Mouse (Mus musculus): ENCODE measurements at regions not wholly inside any gene's neighbourhood (a gene's known extent, or its start where the extent isn't known, plus 50 kb on each side); places are given as distances from the start of the nearest gene placed in this dataset.
"Not testable (repeated sequence)": the region's sequence is repeated elsewhere in the genome, so short reads cannot be mapped to it uniquely, and the experiment has no call there.

DNA sequence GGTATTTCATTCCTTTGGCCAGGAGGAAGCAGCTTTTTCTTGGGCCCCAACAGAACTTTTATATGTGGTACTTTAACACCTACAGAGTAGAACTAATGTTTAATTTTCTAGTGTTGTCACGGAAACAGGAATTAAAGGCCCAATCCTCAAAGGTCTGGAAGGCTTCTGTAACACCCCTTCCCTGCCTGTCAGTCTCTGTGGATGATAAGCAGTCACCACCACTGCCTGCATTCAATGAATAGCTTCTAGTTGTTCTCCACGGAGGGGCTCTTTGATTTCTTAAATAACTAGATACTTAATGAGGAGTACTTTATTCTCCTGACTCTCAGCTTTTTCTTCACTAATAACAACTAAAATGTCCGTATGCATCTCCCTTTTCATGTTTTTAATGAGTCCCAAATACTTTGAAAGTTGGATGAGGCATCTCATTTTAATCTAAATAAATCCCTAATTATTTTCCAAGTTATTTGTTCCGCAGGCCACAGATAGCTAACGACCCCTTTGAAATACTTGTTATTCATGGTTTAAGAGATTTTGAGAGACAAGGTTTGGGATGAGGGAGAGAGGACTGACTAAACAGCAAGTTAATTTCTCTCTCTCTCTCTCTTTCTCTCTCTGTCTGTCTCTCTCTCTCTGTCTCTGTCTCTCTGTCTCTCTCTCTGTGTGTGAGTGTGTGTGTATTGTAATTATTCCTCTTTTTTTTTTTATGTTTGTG lies 686.0 kb upstream of the Ghitm start:
- DNase-seq (ENCODE audit: extremely low spot score) = no peak

DNA sequence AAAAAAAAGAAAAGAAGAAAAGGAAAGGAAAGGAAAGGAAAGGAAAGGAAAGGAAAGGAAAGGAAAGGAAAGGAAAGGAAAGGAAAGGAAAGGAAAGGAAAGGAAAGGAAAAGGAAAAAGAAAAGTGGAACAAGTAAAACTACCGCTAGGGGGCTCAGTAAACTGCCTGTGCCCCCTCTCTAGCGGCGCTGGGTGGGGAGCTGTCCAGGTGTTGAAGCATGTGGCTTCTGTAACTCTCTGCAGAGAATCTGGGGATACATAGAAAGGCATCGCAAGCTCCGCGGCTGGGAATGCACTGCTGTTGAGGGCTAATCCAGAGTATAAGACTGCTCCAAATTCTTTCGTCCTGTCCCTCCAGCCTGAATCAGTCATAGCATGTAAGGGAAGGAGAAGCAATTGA lies 684.9 kb upstream of the Ghitm start:
- DNase-seq (ENCODE audit: extremely low spot score) = peak; percentile 21

DNA sequence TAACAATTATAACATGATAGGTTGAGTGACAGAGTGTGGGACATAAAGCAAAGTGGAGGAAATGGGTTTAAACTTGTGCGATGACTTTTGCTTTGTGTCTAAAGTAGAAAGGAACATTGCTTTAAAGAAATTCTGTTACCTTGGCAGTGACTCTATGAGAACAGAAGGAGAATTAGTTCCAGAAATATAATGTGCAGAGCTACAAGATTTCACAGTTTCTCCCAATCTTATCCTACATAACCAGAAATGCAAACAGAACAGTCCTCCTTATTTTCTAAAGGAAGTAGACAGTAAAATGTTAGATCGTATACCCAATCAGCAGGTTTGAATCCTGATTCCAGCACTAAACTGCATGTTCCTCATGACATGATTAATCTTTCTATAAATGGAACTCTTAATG lies 660.6 kb upstream of the Ghitm start:
- DNase-seq (ENCODE audit: extremely low spot score) = no peak

DNA sequence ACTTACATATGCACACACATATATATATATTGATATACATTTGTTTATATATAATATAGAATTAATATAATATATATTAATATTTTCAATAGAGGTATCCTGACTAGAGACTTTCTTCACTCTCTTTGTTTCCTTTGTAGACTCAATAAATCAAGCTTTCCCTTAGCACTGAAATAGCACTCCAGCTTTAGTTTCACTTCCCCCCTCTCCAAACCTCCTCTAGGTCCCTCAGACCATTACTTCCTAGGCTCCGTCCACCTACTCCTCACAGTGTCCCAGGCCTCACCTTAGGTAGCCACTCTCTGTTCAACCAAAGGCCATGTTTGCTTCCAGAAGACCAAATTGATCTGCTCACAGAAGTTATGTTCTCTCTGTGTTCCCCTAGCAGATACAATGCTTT lies 630.7 kb upstream of the Ghitm start:
- no peak for DNase-seq (ENCODE audit: extremely low spot score)

DNA sequence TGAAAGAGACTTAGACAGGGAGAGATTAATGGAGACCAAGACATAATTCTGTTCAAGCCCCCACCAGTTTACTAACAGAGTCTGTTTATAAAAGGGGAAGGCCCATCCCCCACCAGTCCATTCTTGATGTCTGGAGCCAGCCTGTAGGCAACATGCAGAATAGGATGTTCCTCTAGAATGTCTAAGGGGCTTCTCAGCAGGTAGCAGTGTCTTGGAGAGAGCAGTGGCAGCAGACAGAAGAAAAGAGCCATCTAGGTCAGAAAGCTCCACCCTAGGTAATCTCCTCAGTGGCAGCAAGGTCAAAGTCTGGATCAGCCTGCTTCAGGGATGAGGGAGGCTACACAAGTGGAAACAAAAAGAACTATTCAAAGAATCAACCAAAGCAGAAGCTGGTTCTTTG lies 614.6 kb upstream of the Ghitm start:
- DNase-seq (ENCODE audit: extremely low spot score) = not testable (repeated sequence)

GRCm38 (mm10) chr14:37749162-37749561 lies 614.1 kb upstream of the Ghitm start:
- DNase-seq (ENCODE audit: extremely low spot score) = no peak

DNA sequence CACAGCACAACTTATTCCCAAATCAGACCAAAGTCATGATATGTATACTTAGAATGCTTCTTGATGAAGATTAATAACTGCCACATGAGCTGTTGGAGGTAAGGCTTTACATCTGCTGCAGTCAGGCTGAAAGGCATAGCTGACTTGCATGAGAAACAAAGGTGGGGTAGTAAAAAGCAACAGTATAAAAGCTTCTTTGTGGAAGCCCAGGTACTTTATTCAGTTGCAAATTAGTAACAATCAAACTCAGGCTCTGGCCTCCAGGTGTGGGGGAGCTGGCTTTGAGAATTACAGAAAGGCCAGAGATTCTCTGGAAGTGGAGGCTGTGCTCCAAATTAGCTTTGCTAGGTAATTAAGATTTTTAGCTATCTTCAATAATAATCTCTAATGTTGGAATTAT lies 608.0 kb upstream of the Ghitm start:
- DNase-seq (ENCODE audit: extremely low spot score) = no peak

GRCm38 (mm10) chr14:37742426-37742825 lies 607.4 kb upstream of the Ghitm start:
- not testable (repeated sequence) for DNase-seq (ENCODE audit: extremely low spot score)
